Mouse (Mus musculus) megakaryocyte, embryonic 14.5 days (primary cell): ENCODE data around the gene Prdm11.

Source experiments
- FLI1 ChIP-seq: IDR thresholded peaks from 2 replicates; pipeline ENCODE4 v1.6.1; 2012; ENCODE audit warnings: low read length, inconsistent platforms, mixed read lengths
- GATA1 ChIP-seq: IDR thresholded peaks from 3 replicates; pipeline ENCODE4 v1.6.1; 2012; ENCODE audit warnings: mixed read lengths, low read length, inconsistent platforms, borderline replicate concordance

DNA sequence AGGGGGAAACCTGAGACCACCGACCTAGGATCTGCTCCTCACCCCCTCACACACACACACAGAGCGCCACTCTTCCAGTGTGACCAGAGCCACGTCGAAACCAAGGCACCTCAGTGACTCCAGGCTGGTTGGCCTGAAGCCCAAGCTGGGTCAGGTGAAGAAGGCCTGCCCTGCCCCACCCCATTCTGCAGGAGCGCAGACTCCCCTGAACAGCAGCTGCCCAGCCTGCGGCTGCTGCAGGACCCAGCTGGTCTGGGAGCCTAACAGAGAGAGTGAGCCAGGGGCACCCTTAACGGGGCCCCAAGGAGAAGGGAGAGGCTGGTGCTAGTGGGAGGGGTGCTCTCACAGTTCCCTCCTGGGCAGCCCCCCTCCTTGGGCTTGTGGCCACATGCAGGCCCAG is 10.3 kb downstream of the Prdm11 start:
- no peak for TF ChIP-seq FLI1
- no peak for TF ChIP-seq GATA1
